Mouse (Mus musculus) bone marrow, adult 2 months (tissue): ENCODE results near the gene Bcar3.

Source experiments
- CTCF ChIP-seq: fragments of 200-500 bp; IDR thresholded peaks from 2 replicates; pipeline ENCODE4 v1.5.1; 2011; ENCODE audit warnings: low read length, control low read depth; ENCODE audit not compliant: control insufficient read depth, insufficient read depth
- POLR2A ChIP-seq: fragments of 200-500 bp; IDR thresholded peaks from 2 replicates; pipeline ENCODE4 v1.6.1; 2011; ENCODE audit warnings: low read depth, mild to moderate bottlenecking, control low read depth, low read length, borderline replicate concordance; ENCODE audit not compliant: control insufficient read depth

GRCm38 (mm10) chr3:122557766-122558165 lies 263.8 kb downstream of the Bcar3 start:
- TF ChIP-seq CTCF (no peak), POLR2A (no peak)
